Mouse (Mus musculus): ENCODE results near the gene Phactr3.
A peak's percentile ranks its signal among the peaks of the same experiment; 100 is the strongest.

Phactr3 gene

GRCm38 (mm10) chr2:178193445-178193844, 74.7 kb downstream of the Phactr3 start:
- no peak for DNase-seq (ENCODE audit: low spot score in 2 of 2)

- no peak for DNase-seq (ENCODE audit: low spot score in 2 of 2)
Observed at GRCm38 (mm10) chr2:178194908-178195307, 76.1 kb downstream of the Phactr3 start.

- no peak for DNase-seq (ENCODE audit: low spot score in 2 of 2)
Observed at GRCm38 (mm10) chr2:178196038-178196437, 77.3 kb downstream of the Phactr3 start.

- DNase-seq (ENCODE audit: low spot score in 2 of 2) = no peak
Observed at GRCm38 (mm10) chr2:178197542-178197941, 78.8 kb downstream of the Phactr3 start.

- DNase-seq (ENCODE audit: low spot score in 2 of 2) = no peak
Observed at GRCm38 (mm10) chr2:178204455-178204854, 85.7 kb downstream of the Phactr3 start.

GRCm38 (mm10) chr2:178208186-178208600, 89.4 kb downstream of the Phactr3 start:
- DNase-seq (ENCODE audit: low spot score in 2 of 2) = no peak

- no peak for DNase-seq (ENCODE audit: low spot score in 2 of 2)
Observed at GRCm38 (mm10) chr2:178213826-178214225, 95.1 kb downstream of the Phactr3 start.

GRCm38 (mm10) chr2:178214531-178214930, 95.8 kb downstream of the Phactr3 start:
- no peak for DNase-seq (ENCODE audit: low spot score in 2 of 2)

- DNase-seq (ENCODE audit: low spot score in 2 of 2) = no peak
Observed at GRCm38 (mm10) chr2:178218461-178218860, 99.7 kb downstream of the Phactr3 start.

- DNase-seq (ENCODE audit: low spot score in 2 of 2) = no peak
Observed at GRCm38 (mm10) chr2:178219454-178220147, 100.8 kb downstream of the Phactr3 start.

- DNase-seq (ENCODE audit: low spot score in 2 of 2) = no peak
Observed at GRCm38 (mm10) chr2:178220148-178220717, 101.5 kb downstream of the Phactr3 start.

- DNase-seq (ENCODE audit: low spot score in 2 of 2) = no peak
Observed at GRCm38 (mm10) chr2:178221003-178221402, 102.2 kb downstream of the Phactr3 start.

- DNase-seq (ENCODE audit: low spot score in 2 of 2) = no peak
Observed at GRCm38 (mm10) chr2:178229231-178229630, 110.5 kb downstream of the Phactr3 start.

- DNase-seq (ENCODE audit: low spot score in 2 of 2) = no peak
Observed at GRCm38 (mm10) chr2:178233487-178233886, 114.7 kb downstream of the Phactr3 start.

- no peak for DNase-seq (ENCODE audit: low spot score in 2 of 2)
Observed at GRCm38 (mm10) chr2:178237056-178237455, 118.3 kb downstream of the Phactr3 start.

- DNase-seq (ENCODE audit: low spot score in 2 of 2) = no peak
Observed at GRCm38 (mm10) chr2:178238503-178238902, 119.7 kb downstream of the Phactr3 start.

GRCm38 (mm10) chr2:178240886-178241285, 122.1 kb downstream of the Phactr3 start:
- DNase-seq (ENCODE audit: low spot score in 2 of 2) = no peak

GRCm38 (mm10) chr2:178241374-178241773, 122.6 kb downstream of the Phactr3 start:
- DNase-seq (ENCODE audit: low spot score in 2 of 2) = no peak

- no peak for DNase-seq (ENCODE audit: low spot score in 2 of 2)
Observed at GRCm38 (mm10) chr2:178242996-178243395, 124.2 kb downstream of the Phactr3 start.

- no peak for DNase-seq (ENCODE audit: low spot score in 2 of 2)
Observed at GRCm38 (mm10) chr2:178244866-178245265, 126.1 kb downstream of the Phactr3 start.

GRCm38 (mm10) chr2:178245841-178246240, 127.1 kb downstream of the Phactr3 start:
- no peak for DNase-seq (ENCODE audit: low spot score in 2 of 2)

- DNase-seq (ENCODE audit: low spot score in 2 of 2) = no peak
Observed at GRCm38 (mm10) chr2:178246767-178247166, 128.0 kb downstream of the Phactr3 start.

- peak in 1 of 2 experiments; percentile 6 for DNase-seq (ENCODE audit: low spot score in 2 of 2)
Observed at GRCm38 (mm10) chr2:178247274-178247673, 128.5 kb downstream of the Phactr3 start.
